Mouse (Mus musculus) testis, postnatal 14 days (tissue): ENCODE data around the gene Itgal.
A peak's percentile ranks its signal among the peaks of the same experiment; 100 is the strongest.
"Not testable (repeated sequence)": the region's sequence is repeated elsewhere in the genome, so short reads cannot be mapped to it uniquely, and the experiment has no call there.

Experiments
- DNase-seq: peaks from one replicate; pipeline ENCODE4 v3.0.0; 2021; ENCODE audit warnings: low spot score

The Itgal gene

DNA sequence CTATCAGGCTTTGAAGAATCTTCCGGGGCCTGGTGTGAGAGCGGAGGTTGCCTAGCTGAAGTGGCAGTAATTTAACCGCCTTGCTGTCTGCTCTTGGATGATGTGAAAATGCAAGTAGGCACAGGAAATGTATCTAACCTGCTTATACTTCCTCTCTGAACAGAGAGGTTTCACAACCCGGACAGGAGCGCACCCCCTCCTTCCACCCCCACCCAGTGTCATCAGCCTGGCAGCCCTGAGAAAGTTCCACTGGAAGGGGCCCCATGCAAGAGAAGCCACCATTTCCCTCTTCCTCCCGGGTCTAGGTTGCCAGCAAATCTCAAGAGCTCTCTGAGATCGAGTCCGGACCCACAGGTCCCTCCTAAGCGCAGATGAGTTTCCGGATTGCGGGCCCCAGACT lies at the start of gene Itgal:
Itgal (plus strand) TSS at position 163 of the 400 bp plus-strand sequence.
- no peak for DNase-seq

DNA sequence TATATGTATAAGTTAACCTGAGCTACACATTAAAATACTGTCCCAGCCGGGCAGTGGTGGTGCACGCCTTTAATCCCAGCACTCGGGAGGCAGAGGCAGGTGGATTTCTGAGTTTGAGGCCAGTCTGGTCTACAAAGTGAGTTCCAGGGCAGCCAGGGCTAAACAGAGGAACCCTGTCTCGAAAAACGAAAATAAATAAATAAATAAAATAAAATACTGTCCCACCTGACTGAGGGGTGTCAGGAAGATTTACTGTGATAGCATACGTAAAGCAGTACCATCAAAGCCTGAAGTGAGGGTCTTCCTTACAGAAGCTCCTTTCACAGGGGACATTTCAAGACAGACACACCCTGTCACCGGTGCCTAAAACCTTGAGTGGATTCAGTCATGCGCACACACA lies 45.5 kb upstream of the Itgal start:
- DNase-seq = not testable (repeated sequence)

DNA sequence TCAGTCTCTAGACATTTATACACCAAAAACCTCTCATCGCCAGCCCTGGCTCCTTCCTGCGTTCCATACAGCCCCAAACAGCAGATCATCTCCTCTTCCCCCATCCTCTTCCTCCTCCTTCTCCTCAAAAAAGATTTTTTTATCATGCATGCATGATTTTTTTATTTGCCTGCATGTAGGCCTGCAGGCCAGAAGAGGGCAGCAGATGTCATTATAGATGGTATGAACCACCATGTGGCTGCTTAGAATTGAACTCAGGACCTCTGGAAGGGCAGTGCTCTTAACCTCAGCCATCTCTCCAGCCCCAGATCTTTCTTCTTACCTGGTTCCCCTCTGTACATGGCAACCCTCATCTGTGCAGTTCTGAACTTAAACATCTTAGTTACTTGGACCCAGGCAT lies 43.6 kb upstream of the Itgal start:
- no peak for DNase-seq

- no peak for DNase-seq
Measured at GRCm38 (mm10) chr7:127253341-127253740, 42.7 kb upstream of the Itgal start.

DNA sequence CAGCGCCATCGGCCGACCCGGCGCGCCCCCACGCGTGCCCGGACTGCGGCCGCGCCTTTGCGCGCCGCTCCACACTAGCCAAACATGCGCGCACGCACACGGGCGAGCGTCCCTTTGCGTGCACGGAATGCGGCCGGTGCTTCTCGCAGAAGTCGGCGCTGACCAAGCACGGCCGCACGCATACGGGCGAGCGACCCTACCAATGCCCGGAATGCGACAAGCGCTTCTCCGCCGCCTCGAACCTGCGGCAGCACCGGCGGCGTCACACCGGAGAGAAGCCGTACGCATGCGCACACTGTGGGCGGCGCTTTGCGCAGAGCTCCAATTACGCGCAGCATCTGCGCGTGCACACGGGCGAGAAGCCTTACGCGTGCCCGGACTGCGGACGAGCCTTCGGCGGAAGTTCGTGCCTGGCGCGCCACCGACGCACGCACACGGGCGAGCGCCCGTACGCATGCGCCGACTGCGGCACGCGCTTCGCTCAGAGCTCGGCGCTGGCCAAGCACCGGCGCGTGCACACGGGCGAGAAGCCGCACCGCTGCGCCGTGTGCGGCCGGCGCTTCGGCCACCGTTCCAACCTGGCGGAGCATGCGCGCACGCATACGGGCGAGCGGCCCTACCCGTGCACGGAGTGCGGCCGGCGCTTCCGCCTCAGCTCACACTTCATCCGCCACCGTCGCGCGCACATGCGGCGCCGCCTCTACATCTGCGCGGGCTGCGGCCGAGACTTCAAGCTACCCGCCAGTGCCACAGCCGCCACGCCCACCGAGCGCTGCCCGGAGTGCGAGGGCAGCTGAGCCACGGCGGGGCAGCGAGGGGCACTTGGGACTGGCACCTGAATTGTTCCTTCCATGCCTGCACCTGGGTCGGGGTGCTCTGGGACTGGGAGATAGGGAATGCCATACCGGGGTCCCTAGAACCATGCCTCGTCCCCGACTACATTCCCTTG lies 42.0 kb upstream of the Itgal start:
- DNase-seq = peak; percentile 94

DNA sequence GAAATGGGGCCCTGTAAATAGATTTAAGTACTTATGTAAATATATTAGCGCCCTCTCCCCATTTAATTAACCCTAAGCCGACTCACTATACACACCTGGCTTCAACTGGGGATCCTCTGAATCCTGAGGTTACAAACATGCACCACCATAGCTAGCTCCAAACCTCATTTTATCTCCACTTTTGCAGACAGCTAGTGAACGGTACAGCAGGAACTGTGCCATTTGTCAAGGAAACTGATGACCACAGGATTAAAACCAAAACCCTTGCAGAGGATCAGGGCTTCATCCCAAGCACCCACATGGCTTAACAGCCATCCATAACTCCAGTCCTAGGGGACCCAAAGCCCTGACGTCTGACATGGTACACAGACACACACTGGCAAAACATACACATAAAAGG lies 41.1 kb upstream of the Itgal start:
- DNase-seq = no peak

GRCm38 (mm10) chr7:127255965-127256364 lies 40.1 kb upstream of the Itgal start:
- DNase-seq = no peak

DNA sequence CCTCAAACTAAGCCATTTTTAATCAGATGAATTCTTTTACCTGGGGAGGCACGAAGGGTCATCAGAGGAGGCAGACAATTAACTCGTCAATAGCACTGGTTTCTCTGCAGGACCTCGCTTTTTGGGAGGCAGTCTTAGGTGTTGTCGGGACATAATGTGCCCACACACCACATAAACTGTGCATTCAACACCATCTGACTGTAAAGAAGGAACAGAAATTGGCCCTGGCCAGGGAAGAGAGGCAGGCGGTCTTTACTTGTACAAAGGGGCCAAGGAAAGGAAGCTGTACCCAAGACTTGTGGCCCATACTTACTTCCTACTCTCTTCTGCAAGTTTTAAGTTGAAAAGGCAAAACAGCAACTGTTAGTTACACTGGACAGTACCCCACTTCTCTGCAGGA lies 39.5 kb upstream of the Itgal start:
- DNase-seq = no peak

DNA sequence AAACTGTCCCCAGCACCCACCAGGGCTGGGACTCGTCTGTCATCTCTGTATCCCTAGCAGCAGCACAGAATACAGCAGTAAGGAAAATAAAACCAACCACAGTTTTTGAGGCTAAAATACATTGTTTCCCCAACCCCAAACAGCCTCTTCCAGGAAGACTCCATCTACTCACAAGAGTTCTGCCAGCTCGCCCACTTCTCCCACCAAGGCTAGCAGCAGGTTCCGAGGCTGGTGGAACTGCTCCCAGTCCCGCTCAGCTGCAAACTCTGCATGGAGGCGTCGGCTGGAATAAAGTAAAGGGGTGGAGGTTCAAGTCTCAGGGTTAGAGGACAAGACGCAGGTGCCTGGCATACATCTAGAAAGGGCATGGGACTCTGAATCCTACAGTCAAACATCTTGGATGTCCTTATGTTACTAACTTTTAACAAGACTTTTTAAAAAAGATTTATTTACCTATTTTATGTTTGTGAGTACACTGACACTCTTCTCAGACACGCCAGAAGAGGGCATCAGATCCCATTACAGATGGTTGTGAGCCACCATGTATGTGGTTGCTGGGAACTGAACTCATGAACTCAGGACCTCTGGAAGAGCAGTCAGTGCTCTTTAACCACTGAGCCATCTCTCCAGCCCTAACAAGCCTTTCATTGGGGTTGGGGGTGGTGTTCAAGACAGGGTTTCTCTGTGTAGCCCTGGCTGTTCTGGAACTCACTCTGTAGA lies 36.7 kb upstream of the Itgal start:
- DNase-seq = no peak

DNA sequence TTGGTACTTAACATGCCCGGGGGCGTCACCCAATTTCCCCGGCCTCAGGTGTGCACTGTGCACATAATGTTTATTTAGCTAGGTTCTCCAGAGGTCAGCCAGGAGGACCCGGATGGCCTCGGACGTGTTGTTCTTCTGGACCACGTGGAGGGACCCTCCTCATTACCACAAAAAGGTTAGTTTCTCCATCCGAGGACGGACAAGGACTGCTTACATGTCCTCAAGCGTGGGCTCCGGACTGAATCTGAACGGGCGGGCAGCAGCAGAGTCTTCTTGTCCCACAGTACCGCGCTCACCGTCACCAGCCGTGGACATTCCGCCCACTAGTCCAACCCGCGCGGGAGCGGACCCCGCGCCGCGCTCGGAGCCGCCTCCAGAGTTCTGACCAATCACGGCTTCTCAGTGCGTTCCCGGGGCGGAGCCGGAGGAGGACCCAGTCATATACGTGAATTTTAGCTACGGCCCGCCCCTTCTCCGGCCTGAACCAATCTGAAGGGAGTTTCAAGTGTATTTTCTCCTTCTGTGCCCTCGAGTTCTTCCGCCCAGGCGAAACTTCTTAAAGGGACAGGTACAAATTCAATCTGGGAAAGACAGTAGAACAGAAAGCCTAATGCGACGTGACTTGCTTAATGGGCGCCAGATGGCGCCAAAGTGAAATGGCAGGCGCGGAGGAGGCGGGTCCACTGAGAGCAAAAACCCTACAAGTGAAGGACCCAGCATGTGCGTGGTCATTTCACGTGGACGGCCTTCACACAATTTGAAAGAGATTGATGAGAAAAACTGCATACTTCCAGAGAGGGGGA lies 35.5 kb upstream of the Itgal start, which contains the start of gene Dctpp1:
Dctpp1 (minus strand) TSS at position 401 of the 803 bp plus-strand sequence.
- DNase-seq = peak; percentile 97

DNA sequence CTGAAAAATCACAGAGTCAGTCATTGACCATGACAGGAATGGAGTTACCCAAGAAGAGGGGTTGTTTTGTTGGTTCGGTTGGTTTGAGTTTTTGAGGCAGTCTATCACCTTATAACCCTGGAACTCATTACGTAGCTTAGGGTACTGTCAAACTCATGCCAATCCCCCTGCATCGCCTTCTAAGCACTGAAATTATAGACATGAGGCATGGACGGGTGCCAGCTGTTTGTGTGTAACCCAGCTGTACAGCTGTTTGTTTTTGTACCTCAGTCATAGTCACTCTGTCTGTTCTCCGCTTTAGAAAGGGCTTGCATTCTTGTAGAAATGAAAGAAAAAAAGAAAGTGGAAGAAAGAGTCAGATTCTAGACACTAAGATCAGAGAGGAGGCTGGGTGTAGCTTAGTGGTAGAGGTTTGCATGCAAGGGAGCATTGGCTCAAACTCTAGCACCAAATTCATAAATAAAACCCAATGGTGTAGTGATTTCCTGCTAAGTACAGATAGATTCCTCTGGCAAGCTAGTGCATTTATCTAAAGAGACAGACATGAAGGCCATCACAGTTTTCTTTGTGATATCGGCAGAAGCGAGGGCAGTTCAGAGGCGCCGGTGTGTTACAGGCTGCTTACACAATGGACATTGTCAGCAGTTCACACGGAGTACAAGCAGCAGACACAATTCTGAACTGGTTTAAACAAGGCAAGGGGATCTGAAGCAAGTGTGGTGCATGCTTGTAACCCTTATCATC lies 33.7 kb upstream of the Itgal start:
- DNase-seq = no peak

GRCm38 (mm10) chr7:127263526-127263925 lies 32.5 kb upstream of the Itgal start:
- no peak for DNase-seq

DNA sequence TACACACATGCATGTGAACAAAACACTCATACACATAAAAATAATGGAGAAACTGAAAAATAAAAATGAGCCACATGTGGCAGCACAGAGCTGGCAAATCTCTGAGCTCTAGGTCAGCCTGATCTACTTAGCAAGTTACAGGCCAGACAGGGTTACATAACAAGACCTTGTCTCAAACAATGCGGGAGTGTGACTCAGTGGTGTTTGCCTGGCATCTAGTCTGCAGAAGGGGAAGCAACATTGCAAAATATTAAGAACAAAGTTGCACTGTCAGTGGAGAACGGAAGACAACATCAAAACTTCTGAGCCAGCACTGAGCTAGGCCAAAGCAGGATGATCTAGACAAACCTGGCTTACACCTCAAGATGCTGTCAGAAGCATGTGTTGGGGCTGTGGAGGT lies 25.8 kb upstream of the Itgal start:
- no peak for DNase-seq

GRCm38 (mm10) chr7:127270666-127271065 lies 25.4 kb upstream of the Itgal start:
- DNase-seq = no peak

- no peak for DNase-seq
Measured at GRCm38 (mm10) chr7:127271093-127271492, 25.0 kb upstream of the Itgal start.

GRCm38 (mm10) chr7:127272566-127272965 lies 23.5 kb upstream of the Itgal start:
- DNase-seq = no peak

DNA sequence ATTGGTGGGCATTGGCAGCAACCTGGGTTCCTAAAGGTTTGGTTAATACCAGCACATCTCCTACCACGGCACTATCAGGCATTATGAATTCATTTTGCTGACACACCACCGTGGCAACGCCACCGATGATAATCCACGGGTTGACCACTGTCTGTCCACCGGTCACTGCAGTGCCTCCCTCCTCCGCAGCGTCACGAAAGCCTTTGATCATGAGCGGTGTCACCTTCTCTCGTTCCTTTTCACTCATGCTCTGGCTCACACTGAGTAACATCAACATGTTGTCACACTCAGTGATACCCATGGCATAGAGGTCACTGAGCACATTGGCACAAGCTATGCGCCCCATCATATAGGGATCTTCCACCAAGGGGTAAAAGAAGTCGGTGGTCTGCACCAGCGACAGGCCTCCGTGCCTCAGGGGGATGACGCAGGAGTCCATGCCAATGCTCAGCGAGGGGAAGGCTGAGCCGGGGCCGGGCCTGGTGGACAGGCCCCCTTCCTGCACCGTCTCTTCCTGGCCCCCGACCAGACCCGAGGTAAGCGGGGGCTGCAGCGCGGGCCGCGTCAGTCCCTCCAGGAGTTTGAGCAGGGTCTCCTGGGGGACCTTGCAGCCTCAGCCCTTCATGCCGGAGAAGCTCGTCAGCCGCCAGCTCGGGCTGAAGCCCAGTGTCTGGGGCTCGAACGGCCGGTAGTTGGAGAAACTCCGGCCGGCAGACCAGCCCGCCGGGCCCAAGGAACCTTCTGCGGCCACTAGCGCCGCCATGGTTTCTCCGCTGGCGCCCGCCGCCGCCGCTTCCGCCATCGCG lies 22.7 kb upstream of the Itgal start:
- no peak for DNase-seq

DNA sequence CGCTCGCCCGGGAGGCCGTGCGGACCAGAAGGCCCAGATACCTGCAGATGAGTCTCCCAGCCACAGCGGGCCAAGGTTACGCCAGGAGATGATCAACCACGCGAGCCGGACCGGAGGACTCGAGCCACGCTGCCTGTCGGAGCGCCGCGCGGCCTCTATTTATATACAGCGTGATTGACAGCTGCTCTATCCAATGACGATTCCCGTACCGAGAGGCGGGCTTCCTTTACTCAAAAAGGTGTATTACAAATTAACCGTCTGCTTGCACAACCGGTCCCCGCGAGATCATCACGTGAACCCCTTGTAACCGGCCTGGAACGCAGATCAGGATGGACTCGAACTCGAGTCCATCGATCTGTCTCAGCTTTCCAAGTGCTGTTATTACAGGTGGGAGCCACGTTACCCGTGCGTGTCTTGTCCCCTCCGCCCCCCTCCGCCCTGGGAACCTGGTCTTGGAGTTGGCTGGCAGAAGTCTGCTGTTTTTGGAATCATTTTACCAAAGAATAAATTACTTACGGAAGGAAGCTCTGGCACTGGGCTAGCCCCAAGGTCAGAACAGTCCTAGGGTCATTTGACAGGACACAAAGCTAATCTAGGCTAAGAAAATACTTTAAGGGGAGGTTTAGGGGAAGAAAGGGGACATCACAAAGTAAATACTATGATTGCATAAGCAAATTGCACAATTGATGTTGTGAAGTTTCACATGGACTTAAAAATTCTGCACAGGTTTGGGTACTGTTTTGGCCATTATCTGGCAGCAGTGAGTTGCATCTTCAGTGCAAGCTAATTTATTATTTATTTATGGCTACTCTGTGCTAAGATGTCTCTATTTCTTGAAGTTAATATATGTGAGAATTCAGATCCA lies 21.9 kb upstream of the Itgal start, which contains the start of gene Sephs2:
Sephs2 (minus strand) TSS at position 131 of the 865 bp plus-strand sequence.
- DNase-seq = peak; percentile 94

DNA sequence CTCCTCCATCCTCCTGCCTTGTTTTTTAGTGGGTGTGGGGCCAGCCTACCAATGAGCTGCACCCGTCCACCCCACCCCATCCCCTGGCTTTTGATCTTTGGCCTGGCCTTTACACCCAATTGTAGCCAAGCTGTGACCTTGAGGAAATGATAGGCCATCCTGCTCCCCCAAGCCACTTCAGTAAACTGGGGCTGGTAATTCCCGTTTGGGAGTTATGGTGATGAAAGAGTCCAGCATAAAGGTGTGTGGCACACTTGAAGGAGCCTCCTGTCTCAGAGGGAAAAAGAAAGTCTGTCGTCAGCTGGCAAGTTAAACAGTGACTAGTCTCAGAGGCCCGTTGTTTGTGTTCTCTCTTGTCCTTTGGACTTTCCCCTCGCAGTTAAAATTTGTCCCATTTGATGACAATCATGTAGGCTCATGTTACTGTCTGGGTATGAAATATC lies 19.5 kb upstream of the Itgal start:
- no peak for DNase-seq

GRCm38 (mm10) chr7:127278311-127278710 lies 17.7 kb upstream of the Itgal start:
- DNase-seq = no peak
